Mouse (Mus musculus): ENCODE data around the gene Thegl. TPM values are rescaled to one million over a fixed set of nuclear protein-coding genes. Genes with fewer than 3 reads are reported as not detected.
"Not testable (repeated sequence)": the region's sequence is repeated elsewhere in the genome, so short reads cannot be mapped to it uniquely, and the experiment has no call there.

The Thegl gene
- polyA plus RNA-seq, 1 experiment from 2014 or later = 0.23 TPM

GRCm38 (mm10) chr5:77028034-77028433 is 12.2 kb downstream of the Thegl start:
- H3K36me3 ChIP-seq (ENCODE audit: control insufficient read depth, insufficient read depth, low read length) = no peaks in the 10 kb centered on the region

GRCm38 (mm10) chr5:77029735-77030134 is 13.9 kb downstream of the Thegl start:
- Histone ChIP-seq H3K36me3 (ENCODE audit: control insufficient read depth, insufficient read depth, low read length) (no peaks in the 10 kb centered on the region), H3K27me3 (ENCODE audit: control insufficient read depth, insufficient read depth, low read length) (no peaks in the 10 kb centered on the region), H3K4me2 (ENCODE audit: low read depth, low read length, severe bottlenecking) (no peak overlapping the region), H3K9ac (ENCODE audit: low read length) (no peak overlapping the region), H3K4me1 (replicated peaks; ENCODE audit: control insufficient read depth, insufficient read depth, low read length) (no peaks in the 10 kb centered on the region), H3K27ac (ENCODE audit: low read depth, low read length) (no peak overlapping the region), H3K9me3 (ENCODE audit: control insufficient read depth, low read length) (no peaks in the 10 kb centered on the region), H3K4me3 (ENCODE audit: low read depth, low read length) (no peak overlapping the region)
- 81% methylated on average over 5 of the region's 5 CpGs for WGBS
- ATAC-seq (replicated peaks; ENCODE audit: low FRiP score) (no peak), DNase-seq (ENCODE audit: low spot score) (peak; percentile 52)

More at GRCm38 (mm10) chr5:77028034-77028433, 12.2 kb downstream of the Thegl start:
- Histone ChIP-seq H3K4me1 (replicated peaks; ENCODE audit: control insufficient read depth, insufficient read depth, low read length) (no peaks in the 10 kb centered on the region), H3K9ac (ENCODE audit: low read length) (no peak overlapping the region), H3K27me3 (ENCODE audit: control insufficient read depth, insufficient read depth, low read length) (no peaks in the 10 kb centered on the region), H3K9me3 (ENCODE audit: control insufficient read depth, low read length) (no peaks in the 10 kb centered on the region), H3K4me2 (ENCODE audit: low read depth, low read length, severe bottlenecking) (no peak overlapping the region), H3K27ac (ENCODE audit: low read depth, low read length) (no peak overlapping the region), H3K4me3 (ENCODE audit: low read depth, low read length) (no peak overlapping the region)
- 79% methylated on average over 3 of the region's 3 CpGs for WGBS
- ATAC-seq (replicated peaks; ENCODE audit: low FRiP score) = no peak
- DNase-seq (ENCODE audit: low spot score) = no peak

GRCm38 (mm10) chr5:77035101-77035500 is 19.3 kb downstream of the Thegl start:
- DNase-seq (ENCODE audit: low spot score); H3K27ac ChIP-seq (ENCODE audit: low read depth, low read length); H3K36me3 ChIP-seq (ENCODE audit: control insufficient read depth, insufficient read depth, low read length); H3K27me3 ChIP-seq (ENCODE audit: control insufficient read depth, insufficient read depth, low read length); H3K4me3 ChIP-seq (ENCODE audit: low read depth, low read length); H3K4me2 ChIP-seq (ENCODE audit: low read depth, low read length, severe bottlenecking); H3K9ac ChIP-seq (ENCODE audit: low read length); H3K4me1 ChIP-seq (replicated peaks; ENCODE audit: control insufficient read depth, insufficient read depth, low read length); H3K9me3 ChIP-seq (ENCODE audit: control insufficient read depth, low read length): not testable (repeated sequence)
- ATAC-seq (replicated peaks; ENCODE audit: low FRiP score) = peak; percentile 60; the same call in 1 of the 2 replicates

- no peak overlapping the region for H3K27ac ChIP-seq (ENCODE audit: low read depth, low read length)
- no peak overlapping the region for H3K4me3 ChIP-seq (ENCODE audit: low read depth, low read length)
- H3K4me2 ChIP-seq (ENCODE audit: low read depth, low read length, severe bottlenecking) = no peak overlapping the region
- H3K9ac ChIP-seq (ENCODE audit: low read length) = no peak overlapping the region
- DNase-seq (ENCODE audit: low spot score) = no peak
- 93% methylated on average over 10 of the region's 10 CpGs for WGBS
- no peaks in the 10 kb centered on the region for H3K4me1 ChIP-seq (replicated peaks; ENCODE audit: control insufficient read depth, insufficient read depth, low read length)
- no peaks in the 10 kb centered on the region for H3K36me3 ChIP-seq (ENCODE audit: control insufficient read depth, insufficient read depth, low read length)
- H3K9me3 ChIP-seq (ENCODE audit: control insufficient read depth, low read length) = no peaks in the 10 kb centered on the region
- no peak for ATAC-seq (replicated peaks; ENCODE audit: low FRiP score)
- H3K27me3 ChIP-seq (ENCODE audit: control insufficient read depth, insufficient read depth, low read length) = no peaks in the 10 kb centered on the region
Measured at GRCm38 (mm10) chr5:77038451-77038850, 22.6 kb downstream of the Thegl start.

GRCm38 (mm10) chr5:77039391-77039790 is 23.6 kb downstream of the Thegl start:
- Histone ChIP-seq H3K4me3 (ENCODE audit: low read depth, low read length) (no peak overlapping the region), H3K4me1 (replicated peaks; ENCODE audit: control insufficient read depth, insufficient read depth, low read length) (no peaks in the 10 kb centered on the region), H3K36me3 (ENCODE audit: control insufficient read depth, insufficient read depth, low read length) (no peaks in the 10 kb centered on the region), H3K4me2 (ENCODE audit: low read depth, low read length, severe bottlenecking) (no peak overlapping the region), H3K27ac (ENCODE audit: low read depth, low read length) (no peak overlapping the region), H3K27me3 (ENCODE audit: control insufficient read depth, insufficient read depth, low read length) (no peaks in the 10 kb centered on the region), H3K9me3 (ENCODE audit: control insufficient read depth, low read length) (no peaks in the 10 kb centered on the region), H3K9ac (ENCODE audit: low read length) (no peak overlapping the region)
- no peak for DNase-seq (ENCODE audit: low spot score)
- ATAC-seq (replicated peaks; ENCODE audit: low FRiP score) = no peak

- H3K27ac ChIP-seq (ENCODE audit: low read depth, low read length) = no peak overlapping the region
- ATAC-seq (replicated peaks; ENCODE audit: low FRiP score) (no peak), DNase-seq (ENCODE audit: low spot score) (no peak)
- no peak overlapping the region for H3K4me2 ChIP-seq (ENCODE audit: low read depth, low read length, severe bottlenecking)
- no peaks in the 10 kb centered on the region for H3K4me1 ChIP-seq (replicated peaks; ENCODE audit: control insufficient read depth, insufficient read depth, low read length)
- no peak overlapping the region for H3K4me3 ChIP-seq (ENCODE audit: low read depth, low read length)
- no peaks in the 10 kb centered on the region for H3K36me3 ChIP-seq (ENCODE audit: control insufficient read depth, insufficient read depth, low read length)
- no peaks in the 10 kb centered on the region for H3K27me3 ChIP-seq (ENCODE audit: control insufficient read depth, insufficient read depth, low read length)
- H3K9ac ChIP-seq (ENCODE audit: low read length) = no peak overlapping the region
- WGBS = 81% methylated on average over 5 of the region's 5 CpGs
- no peaks in the 10 kb centered on the region for H3K9me3 ChIP-seq (ENCODE audit: control insufficient read depth, low read length)
Measured at GRCm38 (mm10) chr5:77044362-77044761, 28.5 kb downstream of the Thegl start.

- DNase-seq (ENCODE audit: low spot score) = no peak
- 93% methylated on average over 5 of the region's 5 CpGs for WGBS
- H3K36me3 ChIP-seq (ENCODE audit: control insufficient read depth, insufficient read depth, low read length) = no peaks in the 10 kb centered on the region
- no peak overlapping the region for H3K9ac ChIP-seq (ENCODE audit: low read length)
- ATAC-seq (replicated peaks; ENCODE audit: low FRiP score) = no peak
- no peak overlapping the region for H3K27ac ChIP-seq (ENCODE audit: low read depth, low read length)
- H3K27me3 ChIP-seq (ENCODE audit: control insufficient read depth, insufficient read depth, low read length) = no peaks in the 10 kb centered on the region
- 0 out of 2 replicates have a peak, but pooled peaks cover 2% of the 10 kb centered on the region for H3K4me1 ChIP-seq (replicated peaks; ENCODE audit: control insufficient read depth, insufficient read depth, low read length)
- H3K4me3 ChIP-seq (ENCODE audit: low read depth, low read length) = no peak overlapping the region
- H3K4me2 ChIP-seq (ENCODE audit: low read depth, low read length, severe bottlenecking) = no peak overlapping the region
- H3K9me3 ChIP-seq (ENCODE audit: control insufficient read depth, low read length) = no peaks in the 10 kb centered on the region
Measured at GRCm38 (mm10) chr5:77052616-77053015, 36.8 kb downstream of the Thegl start.

- Histone ChIP-seq H3K27ac (ENCODE audit: low read depth, low read length) (no peak overlapping the region), H3K27me3 (ENCODE audit: control insufficient read depth, insufficient read depth, low read length) (peaks cover 3% of the 10 kb centered on the region; the same call in 1 of the 2 replicates), H3K4me1 (replicated peaks; ENCODE audit: control insufficient read depth, insufficient read depth, low read length) (peaks cover 7% of the 10 kb centered on the region), H3K36me3 (ENCODE audit: control insufficient read depth, insufficient read depth, low read length) (no peaks in the 10 kb centered on the region), H3K9ac (ENCODE audit: low read length) (no peak overlapping the region), H3K4me3 (ENCODE audit: low read depth, low read length) (no peak overlapping the region), H3K4me2 (ENCODE audit: low read depth, low read length, severe bottlenecking) (no peak overlapping the region), H3K9me3 (ENCODE audit: control insufficient read depth, low read length) (no peaks in the 10 kb centered on the region)
- ATAC-seq (replicated peaks; ENCODE audit: low FRiP score) (peak; percentile 69; the same call in 1 of the 2 replicates), DNase-seq (ENCODE audit: low spot score) (no peak)
- 24% methylated on average over 12 of the region's 12 CpGs for WGBS
Measured at GRCm38 (mm10) chr5:77056881-77057440, 41.1 kb downstream of the Thegl start.

- no peak for ATAC-seq (replicated peaks; ENCODE audit: low FRiP score)
- peak; percentile 49 for DNase-seq (ENCODE audit: low spot score)
- whole genome bisulfite sequencing = 32% methylated on average over 10 of the region's 10 CpGs
- H3K9ac ChIP-seq (ENCODE audit: low read length) = no peak overlapping the region
- peaks cover 3% of the 10 kb centered on the region; the same call in 1 of the 2 replicates for H3K27me3 ChIP-seq (ENCODE audit: control insufficient read depth, insufficient read depth, low read length)
- H3K4me3 ChIP-seq (ENCODE audit: low read depth, low read length) = no peak overlapping the region
- no peaks in the 10 kb centered on the region for H3K36me3 ChIP-seq (ENCODE audit: control insufficient read depth, insufficient read depth, low read length)
- H3K9me3 ChIP-seq (ENCODE audit: control insufficient read depth, low read length) = no peaks in the 10 kb centered on the region
- H3K4me2 ChIP-seq (ENCODE audit: low read depth, low read length, severe bottlenecking) = no peak overlapping the region
- H3K4me1 ChIP-seq (replicated peaks; ENCODE audit: control insufficient read depth, insufficient read depth, low read length) = peaks cover 7% of the 10 kb centered on the region
- H3K27ac ChIP-seq (ENCODE audit: low read depth, low read length) = no peak overlapping the region
Measured at GRCm38 (mm10) chr5:77060363-77060762, 44.5 kb downstream of the Thegl start.
